Mouse (Mus musculus) liver, adult 2 months (tissue): ENCODE results near the gene 2310022A10Rik.

Experiments used
- CTCF ChIP-seq: fragments of 200-500 bp; IDR thresholded peaks from 2 replicates; pipeline ENCODE4 v1.5.1; 2011; ENCODE audit warnings: low read depth, low read length, control low read depth
- POLR2A ChIP-seq: fragments of 200-500 bp; IDR thresholded peaks from 2 replicates; pipeline ENCODE4 v1.6.1; 2011; ENCODE audit warnings: low read length, control low read depth; ENCODE audit not compliant: insufficient read depth; ENCODE audit errors: extremely low read depth

- TF ChIP-seq CTCF (no peak), POLR2A (no peak)
Observed at GRCm38 (mm10) chr7:27540521-27540920, 12.5 kb upstream of the 2310022A10Rik start.
